In the genomic region with DNA sequence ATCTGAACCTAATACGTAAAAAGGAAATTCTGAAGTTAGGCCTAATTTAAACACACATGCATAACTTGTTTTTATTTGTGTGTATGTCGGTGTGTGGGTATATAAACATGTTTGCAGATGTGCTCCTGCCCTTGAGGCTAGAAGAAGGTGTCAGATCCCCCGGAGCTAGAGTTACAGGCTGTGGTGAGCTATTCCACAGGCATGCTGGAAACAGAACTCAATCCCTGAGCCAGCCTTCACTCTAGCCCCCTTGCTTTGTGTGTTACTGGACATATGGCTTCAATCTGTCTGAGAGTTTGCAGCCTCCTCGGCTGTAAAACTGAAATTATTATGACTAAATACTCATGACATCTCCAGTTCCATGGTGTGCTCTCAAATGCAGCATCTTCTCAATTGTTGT, we compare ENCODE assay signal across 20 mouse cellular contexts.
DNase-seq lines count a peak whose midpoint lies in the region; ATAC-seq lines count a peak whose summit lies in the region.
"Had no signal": no experiment of that assay in that cellular context is flagged by ENCODE, and none has a peak within 500 bp of the region (broad histone marks: within the 10 kb centered on the region; RNA-seq: fewer than 3 reads in every experiment).

No protein-coding gene starts in this region.

- no peak for DNase-seq in frontal cortex, postnatal 14 days (ENCODE audit: low spot score in 2 of 2)
- peak; percentile 77 for DNase-seq in 3T3-L1 (ENCODE audit: low read depth, low spot score)
- DNase-seq in embryonic facial prominence, embryonic 11.5 days (ENCODE audit: low spot score), result peak; percentile 76
- DNase-seq: adrenal gland, postnatal 14 days; cerebellum, adult 8-10 months; heart, postnatal 4 days; kidney, adult 2 months; kidney, postnatal 36 days; lung, postnatal 10 days; right cerebral cortex, postnatal 4 days; thymus, postnatal 4 days had no signal

- no peaks in the 10 kb centered on the region for H3K4me1 ChIP-seq in embryonic facial prominence, embryonic 11.5 days (ENCODE audit: control insufficient read depth, insufficient read depth, low read length)
- H3K4me1 ChIP-seq in limb, embryonic 13.5 days, result peaks cover 30% of the 10 kb centered on the region
- H3K4me1 ChIP-seq in neural tube, embryonic 15.5 days, result peaks cover 4% of the 10 kb centered on the region
- H3K4me1 ChIP-seq: megakaryocyte, embryonic 14.5 days had no signal

- no peak overlapping the region for H3K9ac ChIP-seq in embryonic facial prominence, embryonic 11.5 days (replicated peaks; ENCODE audit: low read length)
- H3K9ac ChIP-seq in limb, embryonic 13.5 days, result no peak overlapping the region
- H3K9ac ChIP-seq in neural tube, embryonic 15.5 days (replicated peaks), result no peak overlapping the region
- H3K9ac ChIP-seq: liver, embryonic 14.5 days had no signal

- no peaks in the 10 kb centered on the region for H3K27me3 ChIP-seq in embryonic facial prominence, embryonic 11.5 days (ENCODE audit: control insufficient read depth, insufficient read depth, low read length)
- H3K27me3 ChIP-seq in limb, embryonic 13.5 days, result no peaks in the 10 kb centered on the region
- no peaks in the 10 kb centered on the region for H3K27me3 ChIP-seq in neural tube, embryonic 15.5 days (replicated peaks)
- H3K27me3 ChIP-seq: megakaryocyte, embryonic 14.5 days; Patski had no signal

- 45% methylated on average over 4 of the region's 4 CpGs for WGBS in embryonic facial prominence, embryonic 11.5 days
- 26% methylated on average over 4 of the region's 4 CpGs for WGBS in limb, embryonic 13.5 days
- 85% methylated on average over 4 of the region's 4 CpGs for WGBS in neural tube, embryonic 15.5 days

- H3K4me3 ChIP-seq in embryonic facial prominence, embryonic 11.5 days (ENCODE audit: low read depth, low read length), result no peak overlapping the region
- H3K4me3 ChIP-seq in limb, embryonic 13.5 days, result no peak overlapping the region
- no peak overlapping the region for H3K4me3 ChIP-seq in neural tube, embryonic 15.5 days (replicated peaks)
- H3K4me3 ChIP-seq: megakaryocyte, embryonic 14.5 days had no signal

- peak; percentile 42; the same call in 1 of the 2 replicates for ATAC-seq in frontal cortex, adult (ENCODE audit: low TSS enrichment)
- ATAC-seq in embryonic facial prominence, embryonic 11.5 days (replicated peaks; ENCODE audit: insufficient number of reproducible peaks, low FRiP score, low TSS enrichment, low read depth), result 0 out of 2 replicates have a peak, but pooled peaks have one; percentile 50
- peak; percentile 81 for ATAC-seq in limb, embryonic 13.5 days (ENCODE audit: low FRiP score, low read depth)
- no peak for ATAC-seq in neural tube, embryonic 15.5 days (ENCODE audit: low FRiP score)
- ATAC-seq in monocyte, adult 5-6 weeks (replicated peaks; ENCODE audit: insufficient number of reproducible peaks, low FRiP score, low TSS enrichment, poor library complexity, severe bottlenecking), result no peak
- ATAC-seq: activated CD4-positive, CD25-positive, alpha-beta regulatory T cell, adult 4 months; hindbrain, postnatal 0 days; Patski had no signal

- H3K9me3 ChIP-seq in embryonic facial prominence, embryonic 11.5 days (replicated peaks; ENCODE audit: control insufficient read depth, low read length), result no peaks in the 10 kb centered on the region
- peaks cover 8% of the 10 kb centered on the region; the same call in 1 of the 2 replicates for H3K9me3 ChIP-seq in limb, embryonic 13.5 days
- no peaks in the 10 kb centered on the region for H3K9me3 ChIP-seq in neural tube, embryonic 15.5 days (replicated peaks)

- no peaks in the 10 kb centered on the region for H3K36me3 ChIP-seq in embryonic facial prominence, embryonic 11.5 days (replicated peaks; ENCODE audit: control insufficient read depth, insufficient read depth, low read depth, low read length)
- H3K36me3 ChIP-seq in limb, embryonic 13.5 days, result no peaks in the 10 kb centered on the region
- H3K36me3 ChIP-seq in neural tube, embryonic 15.5 days, result no peaks in the 10 kb centered on the region

- no peak overlapping the region for H3K27ac ChIP-seq in embryonic facial prominence, embryonic 11.5 days (replicated peaks; ENCODE audit: low read depth, low read length)
- peak overlapping the region; percentile 70 for H3K27ac ChIP-seq in limb, embryonic 13.5 days
- no peak overlapping the region for H3K27ac ChIP-seq in neural tube, embryonic 15.5 days (replicated peaks)
- H3K27ac ChIP-seq: hindbrain, postnatal 0 days; liver, embryonic 14.5 days had no signal

- no peak overlapping the region for H3K4me2 ChIP-seq in embryonic facial prominence, embryonic 11.5 days (ENCODE audit: low read depth, low read length)
- no peak overlapping the region for H3K4me2 ChIP-seq in limb, embryonic 13.5 days (replicated peaks)
- H3K4me2 ChIP-seq in neural tube, embryonic 15.5 days, result no peak overlapping the region

Comparison
In these comparisons a context has a peak if more than half of its experiments do, and no peak if none do; other contexts are left out.
1. ATAC-seq: peak in frontal cortex, adult (single experiment), embryonic facial prominence, embryonic 11.5 days (single experiment) and limb, embryonic 13.5 days (single experiment); none in neural tube, embryonic 15.5 days (single experiment) and monocyte, adult 5-6 weeks (single experiment).
2. DNase-seq: peak in 3T3-L1 (single experiment) and embryonic facial prominence, embryonic 11.5 days (single experiment); none in frontal cortex, postnatal 14 days (0 of 2).